Mouse (Mus musculus): ENCODE measurements around the gene Ryr3. TPM values are rescaled to one million over a fixed set of nuclear protein-coding genes. Genes with fewer than 3 reads are reported as not detected.

Ryr3 gene
- polyA plus RNA-seq, 1 experiment from 2014 or later = 0.91 TPM

- ATAC-seq (replicated peaks; ENCODE audit: low FRiP score) (no peak; the same call in 1 of the 2 replicates), DNase-seq (ENCODE audit: low spot score) (no peak)
- no peak overlapping the region for H3K9ac ChIP-seq (ENCODE audit: low read length)
- H3K27ac ChIP-seq (ENCODE audit: low read depth, low read length) = no peak overlapping the region
- no peaks in the 10 kb centered on the region for H3K4me1 ChIP-seq (replicated peaks; ENCODE audit: control insufficient read depth, insufficient read depth, low read length)
- WGBS = 15% methylated on average over 3 of the region's 3 CpGs
- H3K9me3 ChIP-seq (ENCODE audit: control insufficient read depth, low read length) = no peaks in the 10 kb centered on the region
- no peak overlapping the region for H3K4me2 ChIP-seq (ENCODE audit: low read depth, low read length, severe bottlenecking)
- no peaks in the 10 kb centered on the region for H3K27me3 ChIP-seq (ENCODE audit: control insufficient read depth, insufficient read depth, low read length)
- H3K36me3 ChIP-seq (ENCODE audit: control insufficient read depth, insufficient read depth, low read length) = no peaks in the 10 kb centered on the region
- no peak overlapping the region for H3K4me3 ChIP-seq (ENCODE audit: low read depth, low read length)
Measured at GRCm38 (mm10) chr2:112617206-112617605, 599.7 kb downstream of the Ryr3 start.

- no peak overlapping the region for H3K4me2 ChIP-seq (ENCODE audit: low read depth, low read length, severe bottlenecking)
- no peaks in the 10 kb centered on the region for H3K4me1 ChIP-seq (replicated peaks; ENCODE audit: control insufficient read depth, insufficient read depth, low read length)
- no peak for ATAC-seq (replicated peaks; ENCODE audit: low FRiP score)
- H3K36me3 ChIP-seq (ENCODE audit: control insufficient read depth, insufficient read depth, low read length) = no peaks in the 10 kb centered on the region
- H3K4me3 ChIP-seq (ENCODE audit: low read depth, low read length) = no peak overlapping the region
- no peak for DNase-seq (ENCODE audit: low spot score)
- H3K27ac ChIP-seq (ENCODE audit: low read depth, low read length) = no peak overlapping the region
- H3K9me3 ChIP-seq (ENCODE audit: control insufficient read depth, low read length) = no peaks in the 10 kb centered on the region
- WGBS = 88% methylated on average over 7 of the region's 7 CpGs
- no peak overlapping the region for H3K9ac ChIP-seq (ENCODE audit: low read length)
- no peaks in the 10 kb centered on the region for H3K27me3 ChIP-seq (ENCODE audit: control insufficient read depth, insufficient read depth, low read length)
Measured at GRCm38 (mm10) chr2:112614375-112614774, 602.5 kb downstream of the Ryr3 start.

DNA sequence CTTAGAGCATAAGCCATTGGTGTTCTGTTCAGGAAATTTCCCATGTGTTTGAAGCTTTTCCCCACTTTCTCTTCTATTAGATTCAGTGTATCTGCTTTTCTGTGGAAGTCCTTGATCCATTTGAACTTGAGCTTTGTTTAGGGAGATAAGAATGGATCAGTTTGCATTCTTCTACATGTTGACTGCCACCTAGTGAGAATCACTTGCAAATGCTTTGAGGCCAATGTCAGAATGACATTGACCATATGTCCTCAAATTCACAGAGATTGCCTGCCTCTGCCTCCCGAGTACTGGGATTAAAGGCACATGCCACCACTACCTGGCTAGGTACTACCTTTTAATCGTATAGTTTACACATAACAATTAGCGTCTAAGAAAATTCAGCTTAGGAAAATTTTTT lies 604.3 kb downstream of the Ryr3 start:
- H3K9ac ChIP-seq (ENCODE audit: low read length) = no peak overlapping the region
- no peaks in the 10 kb centered on the region for H3K27me3 ChIP-seq (ENCODE audit: control insufficient read depth, insufficient read depth, low read length)
- no peak for ATAC-seq (replicated peaks; ENCODE audit: low FRiP score)
- no peak for DNase-seq (ENCODE audit: low spot score)
- H3K4me1 ChIP-seq (replicated peaks; ENCODE audit: control insufficient read depth, insufficient read depth, low read length) = no peaks in the 10 kb centered on the region
- H3K36me3 ChIP-seq (ENCODE audit: control insufficient read depth, insufficient read depth, low read length) = no peaks in the 10 kb centered on the region
- no peak overlapping the region for H3K4me2 ChIP-seq (ENCODE audit: low read depth, low read length, severe bottlenecking)
- H3K27ac ChIP-seq (ENCODE audit: low read depth, low read length) = no peak overlapping the region
- H3K9me3 ChIP-seq (ENCODE audit: control insufficient read depth, low read length) = no peaks in the 10 kb centered on the region
- 80% methylated on average over 3 of the region's 3 CpGs for WGBS
- no peak overlapping the region for H3K4me3 ChIP-seq (ENCODE audit: low read depth, low read length)

- Histone ChIP-seq H3K4me2 (ENCODE audit: low read depth, low read length, severe bottlenecking) (no peak overlapping the region), H3K27me3 (ENCODE audit: control insufficient read depth, insufficient read depth, low read length) (no peaks in the 10 kb centered on the region), H3K27ac (ENCODE audit: low read depth, low read length) (no peak overlapping the region), H3K4me1 (replicated peaks; ENCODE audit: control insufficient read depth, insufficient read depth, low read length) (0 out of 2 replicates have a peak, but pooled peaks cover 2% of the 10 kb centered on the region), H3K36me3 (ENCODE audit: control insufficient read depth, insufficient read depth, low read length) (no peaks in the 10 kb centered on the region), H3K9ac (ENCODE audit: low read length) (no peak overlapping the region), H3K4me3 (ENCODE audit: low read depth, low read length) (no peak overlapping the region), H3K9me3 (ENCODE audit: control insufficient read depth, low read length) (no peaks in the 10 kb centered on the region)
- ATAC-seq (replicated peaks; ENCODE audit: low FRiP score) = no peak
- WGBS = 85% methylated on average over 3 of the region's 3 CpGs
- DNase-seq (ENCODE audit: low spot score) = no peak
Measured at GRCm38 (mm10) chr2:112606536-112606935, 610.4 kb downstream of the Ryr3 start.

GRCm38 (mm10) chr2:112602487-112602886 lies 614.4 kb downstream of the Ryr3 start:
- Histone ChIP-seq H3K9me3 (ENCODE audit: control insufficient read depth, low read length) (no peaks in the 10 kb centered on the region), H3K36me3 (ENCODE audit: control insufficient read depth, insufficient read depth, low read length) (no peaks in the 10 kb centered on the region), H3K27ac (ENCODE audit: low read depth, low read length) (no peak overlapping the region), H3K27me3 (ENCODE audit: control insufficient read depth, insufficient read depth, low read length) (no peaks in the 10 kb centered on the region), H3K4me3 (ENCODE audit: low read depth, low read length) (no peak overlapping the region), H3K9ac (ENCODE audit: low read length) (no peak overlapping the region), H3K4me1 (replicated peaks; ENCODE audit: control insufficient read depth, insufficient read depth, low read length) (0 out of 2 replicates have a peak, but pooled peaks cover 2% of the 10 kb centered on the region), H3K4me2 (ENCODE audit: low read depth, low read length, severe bottlenecking) (no peak overlapping the region)
- DNase-seq (ENCODE audit: low spot score) (no peak), ATAC-seq (replicated peaks; ENCODE audit: low FRiP score) (no peak; the same call in 1 of the 2 replicates)
- WGBS = 68% methylated on average over 8 of the region's 8 CpGs

GRCm38 (mm10) chr2:112600222-112600621 lies 616.7 kb downstream of the Ryr3 start:
- 0 out of 2 replicates have a peak, but pooled peaks cover 2% of the 10 kb centered on the region for H3K4me1 ChIP-seq (replicated peaks; ENCODE audit: control insufficient read depth, insufficient read depth, low read length)
- no peak overlapping the region for H3K9ac ChIP-seq (ENCODE audit: low read length)
- no peaks in the 10 kb centered on the region for H3K36me3 ChIP-seq (ENCODE audit: control insufficient read depth, insufficient read depth, low read length)
- no peak overlapping the region for H3K4me3 ChIP-seq (ENCODE audit: low read depth, low read length)
- H3K27ac ChIP-seq (ENCODE audit: low read depth, low read length) = no peak overlapping the region
- no peak for ATAC-seq (replicated peaks; ENCODE audit: low FRiP score)
- H3K4me2 ChIP-seq (ENCODE audit: low read depth, low read length, severe bottlenecking) = no peak overlapping the region
- 55% methylated on average over 10 of the region's 10 CpGs for WGBS
- H3K9me3 ChIP-seq (ENCODE audit: control insufficient read depth, low read length) = no peaks in the 10 kb centered on the region
- no peak for DNase-seq (ENCODE audit: low spot score)
- H3K27me3 ChIP-seq (ENCODE audit: control insufficient read depth, insufficient read depth, low read length) = no peaks in the 10 kb centered on the region

DNA sequence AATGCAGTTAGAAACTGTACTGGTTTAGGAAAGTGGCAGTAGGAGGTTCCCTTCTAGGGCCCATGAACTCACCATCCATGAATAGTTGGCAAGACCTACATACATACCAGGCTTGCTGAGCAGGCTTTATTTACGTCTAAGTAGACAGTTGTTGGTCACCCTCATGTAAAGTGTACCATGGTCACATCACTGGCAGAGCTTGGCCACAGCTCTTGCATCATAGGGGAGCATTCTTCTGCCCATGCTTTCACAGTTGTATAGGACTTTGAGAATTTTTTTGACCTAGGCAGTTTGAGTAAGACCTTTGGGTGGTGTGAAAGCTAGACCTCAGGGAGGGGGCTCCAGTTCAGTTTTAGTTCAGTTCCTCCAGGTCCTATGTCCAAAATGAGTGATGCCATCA lies 619.8 kb downstream of the Ryr3 start:
- Histone ChIP-seq H3K4me2 (ENCODE audit: low read depth, low read length, severe bottlenecking) (no peak overlapping the region), H3K9me3 (ENCODE audit: control insufficient read depth, low read length) (no peaks in the 10 kb centered on the region), H3K27me3 (ENCODE audit: control insufficient read depth, insufficient read depth, low read length) (no peaks in the 10 kb centered on the region), H3K9ac (ENCODE audit: low read length) (no peak overlapping the region), H3K27ac (ENCODE audit: low read depth, low read length) (no peak overlapping the region), H3K4me3 (ENCODE audit: low read depth, low read length) (no peak overlapping the region), H3K36me3 (ENCODE audit: control insufficient read depth, insufficient read depth, low read length) (no peaks in the 10 kb centered on the region), H3K4me1 (replicated peaks; ENCODE audit: control insufficient read depth, insufficient read depth, low read length) (no peaks in the 10 kb centered on the region)
- ATAC-seq (replicated peaks; ENCODE audit: low FRiP score) (no peak), DNase-seq (ENCODE audit: low spot score) (no peak)
- 83% methylated on average over 1 of the region's 1 CpGs for WGBS

DNA sequence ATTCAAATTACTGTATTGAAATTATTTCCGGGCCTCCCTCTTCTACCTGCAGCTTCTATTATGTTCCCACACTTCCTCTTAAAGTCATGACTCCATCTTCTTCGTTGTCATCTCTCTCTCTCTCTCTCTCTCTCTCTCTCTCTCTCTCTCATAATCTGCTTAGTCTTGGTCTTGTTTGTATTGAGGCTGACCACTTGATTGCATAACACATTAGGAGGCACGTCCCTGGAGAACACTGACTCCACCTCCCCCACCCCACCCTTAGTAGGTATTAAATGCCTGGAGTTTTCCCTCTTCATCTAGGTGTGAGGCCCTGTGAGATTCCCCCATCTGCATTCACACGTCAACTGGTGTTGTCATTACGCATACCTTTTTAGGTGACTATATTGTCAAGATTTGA lies 620.5 kb downstream of the Ryr3 start:
- ATAC-seq (replicated peaks; ENCODE audit: low FRiP score) (no peak), DNase-seq (ENCODE audit: low spot score) (no peak)
- Histone ChIP-seq H3K9ac (ENCODE audit: low read length) (no peak overlapping the region), H3K4me1 (replicated peaks; ENCODE audit: control insufficient read depth, insufficient read depth, low read length) (no peaks in the 10 kb centered on the region), H3K4me2 (ENCODE audit: low read depth, low read length, severe bottlenecking) (no peak overlapping the region), H3K9me3 (ENCODE audit: control insufficient read depth, low read length) (no peaks in the 10 kb centered on the region), H3K4me3 (ENCODE audit: low read depth, low read length) (no peak overlapping the region), H3K36me3 (ENCODE audit: control insufficient read depth, insufficient read depth, low read length) (no peaks in the 10 kb centered on the region), H3K27ac (ENCODE audit: low read depth, low read length) (no peak overlapping the region), H3K27me3 (ENCODE audit: control insufficient read depth, insufficient read depth, low read length) (no peaks in the 10 kb centered on the region)
- WGBS = 77% methylated on average over 5 of the region's 5 CpGs

GRCm38 (mm10) chr2:112595807-112596206 lies 621.1 kb downstream of the Ryr3 start:
- no peak for ATAC-seq (replicated peaks; ENCODE audit: low FRiP score)
- H3K9me3 ChIP-seq (ENCODE audit: control insufficient read depth, low read length) = no peaks in the 10 kb centered on the region
- H3K27me3 ChIP-seq (ENCODE audit: control insufficient read depth, insufficient read depth, low read length) = no peaks in the 10 kb centered on the region
- H3K4me3 ChIP-seq (ENCODE audit: low read depth, low read length) = no peak overlapping the region
- DNase-seq (ENCODE audit: low spot score) = no peak
- H3K4me2 ChIP-seq (ENCODE audit: low read depth, low read length, severe bottlenecking) = no peak overlapping the region
- H3K36me3 ChIP-seq (ENCODE audit: control insufficient read depth, insufficient read depth, low read length) = no peaks in the 10 kb centered on the region
- H3K4me1 ChIP-seq (replicated peaks; ENCODE audit: control insufficient read depth, insufficient read depth, low read length) = no peaks in the 10 kb centered on the region
- H3K9ac ChIP-seq (ENCODE audit: low read length) = no peak overlapping the region
- H3K27ac ChIP-seq (ENCODE audit: low read depth, low read length) = no peak overlapping the region
- WGBS = 87% methylated on average over 3 of the region's 3 CpGs

All from forebrain, embryonic 11.5 days (tissue).